Mouse (Mus musculus) ovary, adult 18-20 months (tissue): ENCODE data around the gene Zfp850.
"Not testable (repeated sequence)": the region's sequence is repeated elsewhere in the genome, so short reads cannot be mapped to it uniquely, and the experiment has no call there.

Experiments used
- DNase-seq: peaks from one replicate; pipeline ENCODE4 v3.0.0; 2022; ENCODE audit warnings: low spot score, mixed read lengths

Zfp850 gene

DNA sequence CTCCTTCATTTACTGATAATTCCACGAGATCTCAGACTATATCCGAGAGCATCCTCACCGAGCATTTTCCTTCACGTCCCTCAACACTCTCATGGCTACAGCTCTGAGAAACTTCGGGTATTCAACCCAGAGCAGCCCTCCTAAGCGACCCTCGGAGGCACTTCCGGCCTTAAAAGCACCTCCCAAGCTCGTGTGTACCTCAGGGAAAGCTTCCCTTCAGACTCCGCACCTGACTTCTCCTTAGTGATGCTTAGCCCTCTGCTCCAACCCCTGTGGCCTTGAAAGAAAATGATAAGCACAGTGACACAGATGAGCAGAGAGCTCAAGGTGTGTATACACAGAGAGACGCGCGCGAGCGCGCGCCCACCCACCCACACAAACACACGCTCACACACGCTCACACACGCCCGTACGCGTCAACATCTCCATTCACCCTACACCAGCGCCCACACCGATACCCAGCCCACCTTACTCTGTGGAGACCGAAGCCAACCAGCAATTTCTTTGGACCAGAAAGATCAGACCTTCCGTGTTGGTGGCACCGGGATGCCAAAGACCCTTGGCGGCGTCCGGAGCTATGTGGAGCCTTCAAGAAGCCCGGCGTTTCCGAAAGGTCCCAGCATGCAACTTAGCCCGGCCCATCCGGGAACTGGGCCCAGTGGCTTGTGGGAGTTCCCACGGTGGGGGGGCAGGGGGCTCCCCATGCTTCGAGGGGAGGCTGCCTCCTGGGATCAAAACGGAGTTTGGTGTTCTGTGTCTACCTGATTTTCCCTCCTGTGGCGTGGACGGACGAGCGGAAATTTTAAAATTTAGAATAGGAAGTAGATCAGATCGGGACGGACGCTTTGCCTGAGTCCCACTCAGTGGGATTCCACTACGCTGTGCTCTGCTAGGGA, at the start of gene Zfp850:
Gene Zfp850, minus strand, starts transcription at position 567 of the 896 bp plus-strand sequence.
- DNase-seq: peak; percentile 56

DNA sequence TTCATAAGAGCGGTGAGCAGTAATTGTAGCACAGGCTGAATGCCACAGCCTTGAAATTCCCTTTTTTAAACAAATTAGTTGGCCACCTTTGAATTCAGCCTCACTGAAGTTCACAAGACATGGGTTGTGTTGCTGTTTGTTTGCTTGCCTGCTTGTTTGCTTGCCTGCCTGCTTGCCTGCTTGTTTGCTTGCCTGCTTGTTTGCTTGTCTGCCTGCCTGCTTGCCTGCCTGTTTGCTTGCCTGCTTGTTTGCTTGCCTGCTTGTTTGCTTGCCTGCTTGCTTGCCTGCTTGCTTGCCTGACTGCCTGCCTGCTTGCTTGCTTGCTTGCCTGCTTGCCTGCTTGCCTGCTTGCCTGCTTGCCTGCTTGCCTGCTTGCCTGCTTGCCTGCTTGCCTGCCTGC, 46.1 kb upstream of the Zfp850 start:
- DNase-seq: no peak

DNA sequence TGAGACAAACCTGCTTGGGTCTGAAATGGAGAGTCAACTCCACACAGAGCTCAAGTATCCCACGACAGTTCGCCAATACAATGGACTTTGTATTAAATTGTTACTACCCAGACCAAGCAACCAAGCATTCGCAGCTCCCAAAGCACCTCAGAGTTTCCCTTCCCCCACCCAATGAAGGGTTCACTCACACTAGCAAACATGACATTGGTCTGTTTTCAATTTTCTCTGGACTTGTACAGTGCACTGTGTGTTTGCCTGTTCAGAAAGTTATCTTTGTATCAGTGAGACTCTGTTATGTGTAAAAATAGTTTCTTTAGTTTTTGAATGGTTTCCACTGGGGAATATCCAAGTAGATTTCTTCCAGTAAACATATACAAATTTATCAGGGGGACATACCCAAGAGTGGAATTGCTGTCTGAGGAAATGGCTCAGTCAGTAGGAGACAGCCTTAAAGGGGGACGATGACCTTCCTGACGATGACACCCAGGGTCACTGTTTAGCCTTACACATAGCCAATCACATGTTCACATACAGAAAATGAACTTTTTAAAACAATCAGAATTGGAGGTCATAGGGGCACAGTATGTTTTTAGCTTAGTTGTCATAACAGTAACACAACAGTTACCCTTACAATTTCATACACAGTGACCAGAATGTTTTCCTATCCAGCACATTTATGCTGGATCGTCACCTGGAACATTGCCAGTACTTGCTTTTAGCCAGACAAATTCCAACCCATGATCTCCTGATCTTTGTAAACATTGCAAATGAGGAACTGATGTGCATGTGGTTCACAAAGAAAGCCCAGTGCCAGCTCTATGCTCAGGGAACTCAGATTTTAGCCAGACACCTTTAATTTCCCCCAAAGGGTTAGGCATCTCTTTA, 39.4 kb upstream of the Zfp850 start:
- no peak for DNase-seq

DNA sequence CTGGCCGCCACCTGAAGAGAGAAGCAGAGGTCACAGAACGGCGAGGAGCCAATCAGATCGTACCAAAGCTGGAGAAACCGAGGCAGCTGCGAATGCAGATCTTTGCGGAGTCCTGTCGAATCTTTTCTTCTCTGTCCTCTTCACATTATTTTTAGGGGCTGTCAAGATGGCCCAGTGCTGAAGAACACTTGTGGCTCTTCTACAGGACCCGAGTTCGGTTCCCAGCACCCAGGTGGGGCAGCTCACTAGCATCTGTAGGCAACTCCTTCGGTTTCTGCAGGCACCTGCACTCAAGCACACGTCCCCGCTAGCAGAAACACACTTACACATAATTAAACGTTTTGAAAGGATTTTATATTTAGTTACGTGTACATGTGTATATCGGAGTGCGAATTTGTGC, 36.7 kb upstream of the Zfp850 start:
- DNase-seq: no peak

DNA sequence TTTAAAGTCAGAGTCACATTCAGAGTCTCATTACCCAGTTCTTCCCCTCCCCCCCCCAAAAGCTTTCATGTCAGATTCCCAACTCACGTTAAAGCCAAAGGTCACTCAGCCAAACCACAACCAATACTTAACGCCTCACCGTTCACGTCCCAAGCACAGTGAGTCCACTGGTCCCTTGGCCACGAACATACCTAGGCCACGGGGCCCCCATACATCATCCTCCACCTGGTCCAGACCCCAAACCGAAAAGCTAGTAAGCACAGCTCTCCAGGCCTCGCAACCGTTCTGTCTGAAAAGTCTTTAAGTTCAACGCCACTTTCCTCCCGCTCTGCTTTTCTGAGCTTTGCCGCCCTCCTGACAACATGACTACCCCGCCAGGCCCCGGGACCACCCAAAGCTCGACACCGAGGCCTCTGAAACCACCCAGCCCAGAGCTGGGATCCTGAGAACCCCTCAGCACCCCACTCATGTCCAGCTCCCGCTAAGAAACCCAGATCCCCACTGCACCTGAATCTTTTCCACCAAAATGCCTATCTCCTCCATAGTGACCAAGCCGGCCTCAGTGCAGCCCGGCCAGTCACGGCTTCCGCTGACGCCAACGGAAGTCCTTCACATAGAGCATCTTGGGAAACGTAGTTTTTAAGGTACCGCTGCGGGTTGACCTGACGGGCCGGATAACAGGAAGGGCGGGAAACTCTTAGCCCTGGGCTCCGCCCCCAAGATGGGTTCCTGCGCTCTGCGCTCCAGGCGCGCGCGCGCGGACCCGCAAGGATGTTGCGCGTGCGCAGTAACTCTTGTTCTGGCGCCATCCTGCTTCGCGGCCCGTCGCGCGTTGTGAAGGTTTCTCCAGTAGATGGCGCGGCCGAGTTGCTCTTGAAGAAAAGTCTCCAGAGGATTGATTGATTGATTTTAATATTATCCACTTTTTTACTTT, 35.8 kb upstream of the Zfp850 start, which contains the start of gene Psmc4:
Gene Psmc4, minus strand, starts transcription at position 626 of the 934 bp plus-strand sequence.
- DNase-seq: peak; percentile 97

DNA sequence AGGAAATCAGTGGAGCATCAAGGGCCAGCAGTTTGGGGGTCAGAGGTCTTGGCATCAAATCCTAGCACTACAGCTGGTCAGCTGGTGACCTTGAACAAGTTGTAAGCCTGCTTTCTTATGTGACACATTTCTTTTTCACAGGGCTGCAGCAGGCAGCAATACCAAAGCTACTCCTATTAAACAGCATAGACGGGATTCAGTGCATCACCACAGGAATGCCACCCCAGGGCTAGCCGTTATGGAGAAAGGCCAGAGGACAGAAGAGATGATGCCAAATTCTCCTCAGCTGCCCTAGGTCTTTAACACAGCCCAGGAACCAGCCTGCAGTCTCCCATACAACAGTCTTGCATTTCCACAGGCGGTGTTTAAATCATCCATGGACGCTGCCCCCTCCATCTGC, 30.6 kb upstream of the Zfp850 start:
- no peak for DNase-seq

DNA sequence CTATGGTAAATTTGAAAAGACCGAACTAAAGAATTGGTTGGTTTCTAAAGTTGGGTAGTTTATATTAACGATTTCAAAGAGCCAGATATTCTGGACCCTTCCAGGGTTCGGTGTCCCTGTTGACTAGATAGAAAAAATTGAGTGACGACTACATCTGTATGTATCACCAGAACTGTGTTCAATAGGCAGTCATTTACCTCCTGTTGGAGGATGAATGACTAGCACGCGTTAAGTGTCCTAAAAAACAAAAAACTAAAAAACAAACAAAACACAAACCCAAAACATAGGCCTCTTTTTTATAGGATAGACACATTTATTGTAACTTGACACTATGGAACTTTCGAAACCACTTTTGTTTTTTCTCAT, 513 bp upstream of the Zfp850 start:
- DNase-seq: no peak

DNA sequence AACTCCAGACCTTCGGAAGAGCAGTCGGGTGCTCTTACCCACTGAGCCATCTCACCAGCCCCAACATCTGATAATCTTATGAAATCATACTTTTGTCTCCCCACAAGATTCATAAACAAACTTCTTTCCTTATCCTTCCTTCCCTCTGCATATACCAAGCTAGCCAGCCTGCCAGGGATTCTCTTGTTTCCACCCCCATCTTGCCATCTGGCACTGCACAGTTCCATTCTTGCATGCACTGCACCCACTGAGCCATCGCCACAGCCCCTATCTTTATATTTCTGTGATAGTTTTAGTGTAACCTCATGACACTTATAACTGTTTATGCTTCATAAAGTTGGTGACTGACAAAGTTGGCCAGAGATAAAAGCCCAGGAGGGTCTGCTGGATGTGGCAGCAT, 3.6 kb downstream of the Zfp850 start:
- DNase-seq: no peak

DNA sequence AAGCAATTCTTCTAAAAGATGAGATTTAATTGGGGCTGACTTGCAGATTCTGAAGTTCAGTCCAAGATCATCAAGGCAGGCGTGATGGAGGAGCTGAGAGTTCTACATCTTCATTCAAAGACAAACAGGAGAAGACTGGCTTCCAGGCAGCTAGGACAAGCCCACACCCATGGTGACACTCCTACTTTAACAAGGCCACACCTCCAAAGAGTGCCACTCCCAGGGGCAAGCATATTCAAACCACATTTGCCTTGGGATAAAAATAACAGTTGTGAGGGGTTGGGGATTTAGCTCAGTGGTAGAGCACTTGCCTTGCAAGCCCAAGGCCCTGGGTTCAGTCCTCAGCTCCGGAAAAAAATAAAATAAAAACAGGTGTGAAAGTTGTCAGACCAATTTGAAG, 31.7 kb downstream of the Zfp850 start:
- DNase-seq: no peak

DNA sequence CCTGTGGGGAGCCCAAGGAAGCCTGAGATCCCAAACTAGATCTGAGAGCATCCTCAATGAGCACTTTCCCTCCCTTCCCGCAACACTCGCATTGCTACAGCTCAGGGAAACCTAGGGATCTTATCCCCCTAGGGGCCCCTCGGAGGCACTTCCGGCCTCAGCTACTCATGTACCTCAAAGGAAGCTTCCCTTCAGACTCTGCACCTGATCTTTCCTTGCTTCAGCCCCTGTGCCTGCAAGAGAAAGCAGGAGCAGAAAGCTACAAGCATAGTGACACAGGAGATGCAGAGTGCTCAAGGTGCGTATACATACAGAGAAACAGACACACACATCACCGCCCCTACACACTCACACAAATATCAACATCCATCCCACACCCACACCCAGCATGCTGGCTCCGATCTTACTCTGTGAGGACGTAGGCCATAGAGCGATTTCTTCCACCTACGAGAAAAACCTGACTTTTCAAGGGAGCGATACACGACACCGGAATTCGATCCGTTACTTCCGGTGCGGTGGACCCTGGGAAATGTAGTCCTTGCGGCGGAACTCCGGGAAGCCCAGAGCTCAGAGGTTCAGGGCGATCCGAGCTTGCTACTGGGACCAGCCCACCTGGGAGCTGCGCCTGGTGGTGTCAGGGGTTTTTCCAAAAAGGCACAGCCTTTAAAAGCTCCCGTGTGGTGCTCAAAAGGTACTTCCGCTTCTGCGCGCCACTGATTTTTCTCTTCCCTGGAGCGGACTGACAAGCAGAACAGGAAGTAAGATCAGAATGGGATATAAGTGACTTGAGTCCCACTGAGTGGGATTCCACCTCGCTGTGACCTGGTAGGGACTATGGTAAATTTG, 35.0 kb downstream of the Zfp850 start, which contains the start of gene Zfp780b:
Gene Zfp780b, minus strand, starts transcription at position 489 of the 846 bp plus-strand sequence.
- peak; percentile 42 for DNase-seq

DNA sequence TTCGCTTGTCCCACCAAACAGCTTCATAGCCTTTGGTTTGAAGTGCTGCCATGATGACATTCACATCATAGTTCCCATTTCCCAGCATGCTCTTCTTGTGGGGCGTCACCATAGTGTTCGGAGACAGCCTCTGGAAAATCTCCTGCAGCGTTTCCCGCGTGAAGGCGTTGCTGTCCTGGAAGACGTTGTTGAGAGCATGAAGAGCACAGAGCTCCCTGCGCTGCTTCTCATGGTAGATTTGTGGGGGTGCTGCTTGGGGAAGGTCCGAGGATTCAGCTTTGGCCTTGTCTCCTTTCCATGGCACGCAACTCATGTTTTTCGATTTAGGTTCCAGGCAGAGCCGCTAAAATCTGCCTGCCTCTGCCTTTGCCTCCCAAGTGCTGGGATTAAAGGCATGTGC, 64.5 kb downstream of the Zfp850 start:
- not testable (repeated sequence) for DNase-seq

DNA sequence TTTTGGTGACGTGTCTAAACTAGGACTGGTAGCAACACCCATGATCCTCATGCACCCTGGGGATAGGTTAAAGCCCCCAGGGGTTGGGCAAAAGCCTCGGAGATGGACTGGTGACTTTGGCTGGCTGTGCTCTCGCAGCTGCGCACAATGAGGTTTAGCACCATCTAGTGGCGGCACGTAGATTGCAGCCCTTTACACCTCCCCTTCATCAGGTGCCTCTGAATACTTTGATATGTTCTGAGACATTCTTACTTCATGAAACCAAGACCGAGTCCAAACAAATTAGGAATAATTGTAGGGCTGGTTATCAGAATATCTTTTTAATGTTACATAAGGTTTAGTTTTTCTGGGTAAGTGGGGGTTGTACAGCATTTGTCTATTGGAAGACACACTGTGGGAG, 72.0 kb downstream of the Zfp850 start:
- not testable (repeated sequence) for DNase-seq
